Mouse (Mus musculus) heart, adult 2 months (tissue): ENCODE results near the gene Gm12117.

Source experiments
- CTCF ChIP-seq: fragments of 200-600 bp; IDR thresholded peaks from 2 replicates; pipeline ENCODE4 v1.8.1; 2022; ENCODE audit warnings: antibody characterized with exemption, mild to moderate bottlenecking, moderate library complexity
- EP300 ChIP-seq: fragments of 200-500 bp; IDR thresholded peaks from 2 replicates; pipeline ENCODE4 v1.6.1; 2011; ENCODE audit warnings: low read depth, low read length, control low read depth; ENCODE audit not compliant: insufficient read depth
- POLR2A ChIP-seq: fragments of 200-500 bp; IDR thresholded peaks from 2 replicates; pipeline ENCODE4 v1.6.1; 2011; ENCODE audit warnings: mild to moderate bottlenecking, low read depth, low read length, control low read depth; ENCODE audit not compliant: insufficient read depth

GRCm38 (mm10) chr11:33274816-33275215 lies 1.7 kb downstream of the Gm12117 start:
- TF ChIP-seq POLR2A: no peak
- TF ChIP-seq CTCF: no peak
- TF ChIP-seq EP300: no peak
